Mouse (Mus musculus) limb, embryonic 15.5 days (tissue): ENCODE measurements around the gene Wbp11. TPM values are rescaled to one million over a fixed set of nuclear protein-coding genes. Genes with fewer than 3 reads are reported as not detected.

Source experiments
- ATAC-seq: fragments of 200-750 bp; cut with Nextera tagmentation; 2 replicates; pipeline ENCODE4 v1.8.0; 2017; ENCODE audit warnings: low read depth, moderate TSS enrichment; ENCODE audit not compliant: insufficient number of reproducible peaks, low FRiP score, low TSS enrichment
- H3K27ac ChIP-seq: fragments of 300-500 bp; sonication (generic); 2 replicates; pipeline ENCODE4 v1.5.1; 2015; ENCODE audit warnings: moderate library complexity, mild to moderate bottlenecking, inconsistent platforms
- H3K27me3 ChIP-seq: fragments of 300-500 bp; sonication (generic); 2 replicates; pipeline ENCODE4 v1.6.1; 2015; ENCODE audit warnings: inconsistent platforms
- H3K36me3 ChIP-seq: fragments of 300-500 bp; sonication (generic); 2 replicates; pipeline ENCODE4 v1.6.1; 2015; ENCODE audit warnings: inconsistent platforms
- H3K4me1 ChIP-seq: fragments of 300-500 bp; sonication (generic); 2 replicates; pipeline ENCODE4 v1.6.1; 2015; ENCODE audit warnings: inconsistent platforms
- H3K4me2 ChIP-seq: fragments of 300-500 bp; sonication (generic); 2 replicates; pipeline ENCODE4 v1.6.1; 2015; ENCODE audit warnings: mild to moderate bottlenecking, inconsistent platforms
- H3K4me3 ChIP-seq: fragments of 300-500 bp; sonication (generic); 2 replicates; pipeline ENCODE4 v1.5.1; 2015; ENCODE audit warnings: mild to moderate bottlenecking, inconsistent platforms
- H3K9ac ChIP-seq: fragments of 300-500 bp; sonication (generic); 2 replicates; pipeline ENCODE4 v1.6.1; 2015; ENCODE audit warnings: inconsistent platforms
- H3K9me3 ChIP-seq: fragments of 300-500 bp; sonication (generic); 2 replicates; pipeline ENCODE4 v1.6.1; 2016; ENCODE audit warnings: inconsistent platforms
- WGBS: fragments of 180-500 bp; shearing (Covaris S2); methylation state at CpG from one replicate; pipeline ENCODE4 v1.1.7; 2015; 5-methylcytosine and 5-hydroxymethylcytosine counted together
- microRNA-seq: library from miRNA; unstranded; fragments of <30 nt; microRNA quantifications from one replicate; pipeline ENCODE4, GENCODE M21; 2016
- polyA plus RNA-seq: library from polyadenylated mRNA; unstranded; fragments of >200 nt; fragmentation: Nextera tagmentation; extraction: Ambion mirVana; gene quantifications from 2 replicates; pipeline ENCODE4 v1.2.1, GENCODE M21; 2015

The Wbp11 gene
- polyA plus RNA-seq, 1 experiment from 2014 or later: 90.9 TPM

GRCm38 (mm10) chr6:136769143-136769542 lies 58.9 kb downstream of the Wbp11 start:
- H3K36me3 ChIP-seq: no peaks in the 10 kb centered on the region
- ATAC-seq: no peak
- H3K27ac ChIP-seq: no peak overlapping the region
- H3K9me3 ChIP-seq: no peaks in the 10 kb centered on the region
- 80% methylated on average over 8 of the region's 8 CpGs for WGBS
- no peak overlapping the region for H3K4me3 ChIP-seq
- H3K27me3 ChIP-seq: no peaks in the 10 kb centered on the region
- H3K9ac ChIP-seq: no peak overlapping the region
- no peaks in the 10 kb centered on the region for H3K4me1 ChIP-seq
- no peak overlapping the region for H3K4me2 ChIP-seq

GRCm38 (mm10) chr6:136763912-136764311 lies 64.1 kb downstream of the Wbp11 start:
- WGBS: 56% methylated on average over 1 of the region's 1 CpGs
- no peaks in the 10 kb centered on the region for H3K9me3 ChIP-seq
- no peak overlapping the region for H3K4me2 ChIP-seq
- H3K4me1 ChIP-seq: no peaks in the 10 kb centered on the region
- ATAC-seq: no peak
- H3K9ac ChIP-seq: no peak overlapping the region
- H3K27ac ChIP-seq: no peak overlapping the region
- H3K27me3 ChIP-seq: no peaks in the 10 kb centered on the region
- H3K4me3 ChIP-seq: no peak overlapping the region
- no peaks in the 10 kb centered on the region for H3K36me3 ChIP-seq

Small RNA genes lying within 50 kb of the gene (microRNA-seq; reads per million reads assigned to microRNA genes)
- not detected for gene Gm44364

Other genes starting within 250 kb of the Wbp11 start
- 35.1 and 35.8 TPM in 2 replicates for gene Plbd1, start 166.3 kb downstream of the Wbp11 start, polyA plus RNA-seq
- gene Gucy2c, start 46.5 kb downstream of the Wbp11 start, polyA plus RNA-seq: 0.06 and 0.07 TPM in 2 replicates
- gene Hist4h4, start 23.8 kb downstream of the Wbp11 start, polyA plus RNA-seq: 0.25 and 0.54 TPM in 2 replicates
- gene H2afj, start 20.0 kb downstream of the Wbp11 start, polyA plus RNA-seq: 140 and 142 TPM in 2 replicates
- gene BC049715, start 607 bp downstream of the Wbp11 start, polyA plus RNA-seq: 1.1 and 1.4 TPM in 2 replicates
- gene Smco3, start 7.2 kb upstream of the Wbp11 start, polyA plus RNA-seq: 0.56 and 0.62 TPM in 2 replicates
- 2.9 and 3.9 TPM in 2 replicates for gene Art4, start 29.5 kb upstream of the Wbp11 start, polyA plus RNA-seq
- gene Mgp, start 47.6 kb upstream of the Wbp11 start, polyA plus RNA-seq: 350 and 381 TPM in 2 replicates
- 0.53 and 0.72 TPM in 2 replicates for gene Erp27, start 93.9 kb upstream of the Wbp11 start, polyA plus RNA-seq
- gene Pde6h, start 95.6 kb upstream of the Wbp11 start, polyA plus RNA-seq: 0.19 TPM in 1 of 2 replicates, not detected in the other
- gene Arhgdib, start 113.7 kb upstream of the Wbp11 start, polyA plus RNA-seq: 166 and 167 TPM in 2 replicates